Mouse (Mus musculus) liver, embryonic 13.5 days (tissue): ENCODE data around the gene Slc22a22. TPM values are rescaled to one million over a fixed set of nuclear protein-coding genes. Genes with fewer than 3 reads are reported as not detected.

Experiments
- ATAC-seq: fragments of 200-750 bp; cut with Nextera tagmentation; 2 replicates; pipeline ENCODE4 v1.8.0; 2017; ENCODE audit warnings: low read depth, mild to moderate bottlenecking, moderate number of reproducible peaks, moderate library complexity
- DNase-seq: peaks from one replicate; pipeline ENCODE4 v3.0.0; 2022
- H3K27ac ChIP-seq: fragments of 300-500 bp; sonication (generic); 2 replicates; pipeline ENCODE4 v1.5.1; 2015; ENCODE audit warnings: moderate library complexity, mild to moderate bottlenecking, inconsistent platforms
- H3K27me3 ChIP-seq: fragments of 300-500 bp; sonication (generic); 2 replicates; pipeline ENCODE4 v1.6.1; 2015; ENCODE audit warnings: mild to moderate bottlenecking, inconsistent platforms
- H3K36me3 ChIP-seq: fragments of 300-500 bp; sonication (generic); 2 replicates; pipeline ENCODE4 v1.6.1; 2015; ENCODE audit warnings: mild to moderate bottlenecking, inconsistent platforms
- H3K4me1 ChIP-seq: fragments of 300-500 bp; sonication (generic); replicated peaks from 2 replicates; pipeline ENCODE4 v1.6.1; 2015; ENCODE audit warnings: inconsistent platforms
- H3K4me2 ChIP-seq: fragments of 300-500 bp; sonication (generic); 2 replicates; pipeline ENCODE4 v1.6.1; 2015; ENCODE audit warnings: inconsistent platforms, mild to moderate bottlenecking, moderate library complexity
- H3K4me3 ChIP-seq: fragments of 300-500 bp; sonication (generic); replicated peaks from 2 replicates; pipeline ENCODE4 v1.5.1; 2015; ENCODE audit warnings: mild to moderate bottlenecking, inconsistent platforms
- H3K9ac ChIP-seq: fragments of 300-500 bp; sonication (generic); 2 replicates; pipeline ENCODE4 v1.6.1; 2015; ENCODE audit warnings: mild to moderate bottlenecking, inconsistent platforms
- H3K9me3 ChIP-seq: fragments of 300-500 bp; sonication (generic); replicated peaks from 2 replicates; pipeline ENCODE4 v1.6.1; 2016; ENCODE audit warnings: inconsistent platforms
- WGBS: fragments of 180-500 bp; shearing (Covaris S2); methylation state at CpG from one replicate; pipeline ENCODE4 v1.1.7; 2015; ENCODE audit not compliant: insufficient replicate concordance; 5-methylcytosine and 5-hydroxymethylcytosine counted together
- polyA plus RNA-seq: library from polyadenylated mRNA; unstranded; fragments of >200 nt; fragmentation: Nextera tagmentation; extraction: Ambion mirVana; gene quantifications from 2 replicates; pipeline ENCODE4 v1.2.1, GENCODE M21; 2015

Slc22a22 gene
- polyA plus RNA-seq, 1 experiment from 2014 or later: not detected

GRCm38 (mm10) chr15:57471648-57472047 lies 5.8 kb downstream of the Slc22a22 start:
- H3K27me3 ChIP-seq: no peaks in the 10 kb centered on the region
- no peak overlapping the region for H3K9ac ChIP-seq
- no peak for DNase-seq
- H3K27ac ChIP-seq: no peak overlapping the region
- no peaks in the 10 kb centered on the region for H3K36me3 ChIP-seq
- no peak overlapping the region for H3K4me3 ChIP-seq
- 64% methylated on average over 3 of the region's 3 CpGs for WGBS
- H3K4me1 ChIP-seq: no peaks in the 10 kb centered on the region
- no peaks in the 10 kb centered on the region for H3K9me3 ChIP-seq
- no peak overlapping the region for H3K4me2 ChIP-seq
- no peak for ATAC-seq

- Histone ChIP-seq H3K9me3 (no peaks in the 10 kb centered on the region), H3K4me3 (no peak overlapping the region), H3K4me1 (no peaks in the 10 kb centered on the region), H3K27me3 (no peaks in the 10 kb centered on the region), H3K36me3 (no peaks in the 10 kb centered on the region), H3K9ac (no peak overlapping the region), H3K4me2 (no peak overlapping the region), H3K27ac (no peak overlapping the region)
- ATAC-seq: no peak
- DNase-seq: no peak
Measured at GRCm38 (mm10) chr15:57465996-57466395, 11.4 kb downstream of the Slc22a22 start.

- no peaks in the 10 kb centered on the region for H3K9me3 ChIP-seq
- no peak overlapping the region for H3K9ac ChIP-seq
- WGBS: 62% methylated on average over 6 of the region's 6 CpGs
- H3K27ac ChIP-seq: no peak overlapping the region
- DNase-seq: no peak
- no peaks in the 10 kb centered on the region for H3K27me3 ChIP-seq
- no peak overlapping the region for H3K4me3 ChIP-seq
- H3K36me3 ChIP-seq: no peaks in the 10 kb centered on the region
- ATAC-seq: no peak
- H3K4me2 ChIP-seq: no peak overlapping the region
- H3K4me1 ChIP-seq: no peaks in the 10 kb centered on the region
Measured at GRCm38 (mm10) chr15:57465061-57465460, 12.4 kb downstream of the Slc22a22 start.

GRCm38 (mm10) chr15:57464066-57464465 lies 13.4 kb downstream of the Slc22a22 start:
- Histone ChIP-seq H3K4me1 (no peaks in the 10 kb centered on the region), H3K4me3 (no peak overlapping the region), H3K36me3 (no peaks in the 10 kb centered on the region), H3K9ac (no peak overlapping the region), H3K4me2 (no peak overlapping the region), H3K9me3 (no peaks in the 10 kb centered on the region), H3K27ac (no peak overlapping the region), H3K27me3 (no peaks in the 10 kb centered on the region)
- WGBS: 76% methylated on average over 11 of the region's 11 CpGs
- no peak for DNase-seq
- no peak for ATAC-seq

- Histone ChIP-seq H3K27ac (no peak overlapping the region), H3K36me3 (no peaks in the 10 kb centered on the region), H3K4me2 (no peak overlapping the region), H3K27me3 (no peaks in the 10 kb centered on the region), H3K4me3 (no peak overlapping the region), H3K9me3 (no peaks in the 10 kb centered on the region), H3K4me1 (no peaks in the 10 kb centered on the region), H3K9ac (no peak overlapping the region)
- no peak for ATAC-seq
- 41% methylated on average over 1 of the region's 1 CpGs for WGBS
- no peak for DNase-seq
Measured at GRCm38 (mm10) chr15:57461284-57461683, 16.1 kb downstream of the Slc22a22 start.

GRCm38 (mm10) chr15:57457374-57457773 lies 20.1 kb downstream of the Slc22a22 start:
- no peak for DNase-seq

GRCm38 (mm10) chr15:57434710-57435404 lies 42.6 kb downstream of the Slc22a22 start:
- no peaks in the 10 kb centered on the region for H3K36me3 ChIP-seq
- 54% methylated on average over 2 of the region's 2 CpGs for WGBS
- ATAC-seq: no peak
- no peak overlapping the region for H3K4me3 ChIP-seq
- no peaks in the 10 kb centered on the region for H3K9me3 ChIP-seq
- H3K9ac ChIP-seq: no peak overlapping the region
- H3K27ac ChIP-seq: no peak overlapping the region
- no peaks in the 10 kb centered on the region for H3K27me3 ChIP-seq
- no peaks in the 10 kb centered on the region for H3K4me1 ChIP-seq
- no peak for DNase-seq
- no peak overlapping the region for H3K4me2 ChIP-seq

More at GRCm38 (mm10) chr15:57457374-57457773, 20.1 kb downstream of the Slc22a22 start:
- Histone ChIP-seq H3K9ac (no peak overlapping the region), H3K9me3 (no peaks in the 10 kb centered on the region), H3K4me1 (no peaks in the 10 kb centered on the region), H3K27ac (no peak overlapping the region), H3K27me3 (no peaks in the 10 kb centered on the region), H3K4me3 (no peak overlapping the region), H3K4me2 (no peak overlapping the region), H3K36me3 (no peaks in the 10 kb centered on the region)
- ATAC-seq: no peak
- WGBS: 55% methylated on average over 2 of the region's 2 CpGs

- no peak overlapping the region for H3K9ac ChIP-seq
- H3K27me3 ChIP-seq: no peaks in the 10 kb centered on the region
- no peak overlapping the region for H3K27ac ChIP-seq
- no peaks in the 10 kb centered on the region for H3K4me1 ChIP-seq
- H3K36me3 ChIP-seq: no peaks in the 10 kb centered on the region
- ATAC-seq (no peak), DNase-seq (no peak)
- H3K4me3 ChIP-seq: no peak overlapping the region
- H3K9me3 ChIP-seq: no peaks in the 10 kb centered on the region
- 34% methylated on average over 2 of the region's 2 CpGs for WGBS
- no peak overlapping the region for H3K4me2 ChIP-seq
Measured at GRCm38 (mm10) chr15:57408498-57408897, 68.9 kb downstream of the Slc22a22 start.

- H3K27me3 ChIP-seq: no peaks in the 10 kb centered on the region
- H3K9me3 ChIP-seq: no peaks in the 10 kb centered on the region
- no peak overlapping the region for H3K27ac ChIP-seq
- no peak overlapping the region for H3K4me3 ChIP-seq
- no peaks in the 10 kb centered on the region for H3K36me3 ChIP-seq
- ATAC-seq (no peak), DNase-seq (no peak)
- 63% methylated on average over 3 of the region's 3 CpGs for WGBS
- no peaks in the 10 kb centered on the region for H3K4me1 ChIP-seq
- no peak overlapping the region for H3K9ac ChIP-seq
- H3K4me2 ChIP-seq: no peak overlapping the region
Measured at GRCm38 (mm10) chr15:57398439-57399148, 78.8 kb downstream of the Slc22a22 start.

GRCm38 (mm10) chr15:57394053-57394452 lies 83.4 kb downstream of the Slc22a22 start:
- no peak for DNase-seq
- 59% methylated on average over 4 of the region's 4 CpGs for WGBS
- Histone ChIP-seq H3K27me3 (no peaks in the 10 kb centered on the region), H3K4me3 (no peak overlapping the region), H3K36me3 (no peaks in the 10 kb centered on the region), H3K9me3 (no peaks in the 10 kb centered on the region), H3K27ac (no peak overlapping the region), H3K4me1 (no peaks in the 10 kb centered on the region), H3K9ac (no peak overlapping the region), H3K4me2 (no peak overlapping the region)
- ATAC-seq: no peak

GRCm38 (mm10) chr15:57380381-57380780 lies 97.0 kb downstream of the Slc22a22 start:
- Histone ChIP-seq H3K9me3 (no peaks in the 10 kb centered on the region), H3K4me2 (no peak overlapping the region), H3K4me1 (no peaks in the 10 kb centered on the region), H3K4me3 (no peak overlapping the region), H3K27me3 (no peaks in the 10 kb centered on the region), H3K27ac (no peak overlapping the region), H3K36me3 (no peaks in the 10 kb centered on the region), H3K9ac (no peak overlapping the region)
- 65% methylated on average over 7 of the region's 7 CpGs for WGBS
- no peak for DNase-seq
- ATAC-seq: no peak

GRCm38 (mm10) chr15:57366446-57366845 lies 111.0 kb downstream of the Slc22a22 start:
- no peak overlapping the region for H3K4me3 ChIP-seq
- H3K9me3 ChIP-seq: no peaks in the 10 kb centered on the region
- no peak overlapping the region for H3K27ac ChIP-seq
- H3K27me3 ChIP-seq: no peaks in the 10 kb centered on the region
- no peaks in the 10 kb centered on the region for H3K36me3 ChIP-seq
- no peak for ATAC-seq
- 33% methylated on average over 1 of the region's 1 CpGs for WGBS
- no peaks in the 10 kb centered on the region for H3K4me1 ChIP-seq
- DNase-seq: no peak
- no peak overlapping the region for H3K9ac ChIP-seq
- H3K4me2 ChIP-seq: no peak overlapping the region
